Mouse (Mus musculus) inflammation-experienced regulatory T-cells, adult 6 months (primary cell): ENCODE data around the gene Rftn1. TPM values are rescaled to one million over a fixed set of nuclear protein-coding genes. Genes with fewer than 3 reads are reported as not detected.

Experiments used
- ATAC-seq: one replicate; pipeline ENCODE4 v1.8.0; 2017
- polyA plus RNA-seq, 3 experiments: library from polyadenylated mRNA; unstranded; fragments of 100-300 nt; shearing (Covaris generic); gene quantifications; one replicate each; pipeline ENCODE4 v1.2.1; 2017

Rftn1 gene
- polyA plus RNA-seq, 3 experiments from 2014 or later: 22.7 to 31.1 (median 30.9) TPM

DNA sequence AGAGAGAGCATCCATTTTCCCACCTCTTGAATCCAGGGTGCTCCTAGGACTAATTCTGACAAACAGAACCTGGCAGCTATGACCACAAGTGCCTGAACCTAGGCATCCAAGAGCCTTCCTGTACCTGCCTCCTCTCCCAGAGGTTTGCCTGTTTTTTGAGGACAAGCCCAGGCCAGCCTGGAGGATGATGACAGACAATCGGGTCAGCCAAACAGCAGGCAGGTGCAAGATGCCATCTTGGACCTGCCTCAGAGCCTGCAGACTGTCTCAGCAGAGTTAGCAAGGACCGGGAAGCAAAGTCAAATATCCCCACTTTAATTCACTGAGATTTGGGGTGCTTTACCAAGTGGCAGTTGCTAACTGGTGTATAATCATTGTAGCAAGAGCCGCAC, 170.7 kb downstream of the Rftn1 start:
- no peak for ATAC-seq

DNA sequence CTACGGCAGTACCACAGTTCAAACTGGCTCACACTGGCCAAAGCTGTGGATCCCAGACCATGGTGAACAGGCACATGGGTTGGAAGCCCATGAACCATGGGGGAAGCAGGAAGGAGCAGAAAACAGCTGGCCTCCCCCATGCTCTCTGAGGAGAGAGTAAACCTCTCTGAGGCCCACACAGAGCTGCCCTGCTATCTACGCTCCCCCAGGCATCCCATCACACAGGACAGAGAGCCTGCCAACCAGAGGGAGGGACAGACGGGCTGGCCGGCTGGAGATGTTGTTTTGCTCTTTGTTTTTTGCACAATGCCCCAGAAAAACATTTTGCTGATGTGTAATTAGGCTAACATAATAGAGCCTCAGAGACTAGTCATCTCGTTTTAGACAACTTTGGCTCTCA, 171.4 kb downstream of the Rftn1 start:
- no peak for ATAC-seq

DNA sequence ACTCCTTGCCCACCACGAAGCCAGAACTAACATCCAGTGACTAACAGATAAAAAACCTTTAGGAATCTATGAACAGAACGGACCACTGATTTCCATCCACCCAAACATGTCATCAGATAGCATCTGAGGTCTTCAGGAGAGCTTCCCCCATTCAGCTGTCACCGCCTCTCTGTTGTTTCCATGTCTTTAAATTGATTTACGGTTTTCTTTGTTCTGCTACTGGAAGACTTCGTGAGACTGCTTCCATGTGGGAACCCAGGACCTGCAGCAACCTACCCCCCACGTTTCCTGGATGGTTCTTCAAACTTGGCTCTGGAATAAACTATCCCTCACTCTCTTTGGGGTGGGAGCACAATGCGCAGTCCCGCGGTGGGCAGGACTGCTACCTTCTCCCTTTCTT, 175.8 kb downstream of the Rftn1 start:
- no peak for ATAC-seq

DNA sequence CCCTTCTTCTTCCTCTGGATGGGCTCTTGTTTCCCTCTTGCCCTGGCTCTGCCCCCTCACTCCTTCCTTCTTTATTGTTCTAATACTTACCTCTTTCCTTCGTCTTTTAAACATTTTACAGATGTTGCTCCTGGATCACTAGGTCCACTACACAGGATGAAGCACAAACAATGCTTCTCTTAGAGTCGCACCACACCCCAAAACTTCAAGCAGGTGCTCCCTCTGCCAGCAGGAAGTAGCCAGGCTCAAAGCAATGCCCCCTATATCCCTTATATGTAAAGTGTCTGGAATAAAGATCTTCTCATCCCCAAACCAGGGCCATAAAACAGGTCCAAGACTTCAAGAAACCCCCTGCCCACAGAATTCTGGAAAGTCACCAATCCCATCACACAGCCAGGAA, 176.6 kb downstream of the Rftn1 start:
- ATAC-seq: no peak

DNA sequence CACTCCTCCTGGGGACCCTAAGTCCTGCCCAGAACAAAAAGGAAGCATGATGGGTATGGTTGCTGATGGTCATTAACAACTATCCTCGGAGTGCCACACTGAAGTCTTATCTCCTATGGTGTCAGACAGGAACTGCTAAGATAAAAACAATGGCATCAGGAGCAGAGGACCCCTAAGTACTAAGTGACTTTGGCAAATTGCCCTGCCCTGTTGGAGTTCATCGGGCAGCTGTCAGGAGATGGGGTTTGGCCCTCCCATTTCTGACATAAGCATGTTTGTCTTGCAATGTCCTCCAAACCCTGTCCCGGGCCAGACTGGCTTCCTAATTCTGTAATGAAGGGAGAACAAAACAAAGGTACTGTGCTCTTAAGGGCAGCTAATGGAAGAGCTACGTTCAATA, 180.4 kb downstream of the Rftn1 start:
- ATAC-seq: no peak

DNA sequence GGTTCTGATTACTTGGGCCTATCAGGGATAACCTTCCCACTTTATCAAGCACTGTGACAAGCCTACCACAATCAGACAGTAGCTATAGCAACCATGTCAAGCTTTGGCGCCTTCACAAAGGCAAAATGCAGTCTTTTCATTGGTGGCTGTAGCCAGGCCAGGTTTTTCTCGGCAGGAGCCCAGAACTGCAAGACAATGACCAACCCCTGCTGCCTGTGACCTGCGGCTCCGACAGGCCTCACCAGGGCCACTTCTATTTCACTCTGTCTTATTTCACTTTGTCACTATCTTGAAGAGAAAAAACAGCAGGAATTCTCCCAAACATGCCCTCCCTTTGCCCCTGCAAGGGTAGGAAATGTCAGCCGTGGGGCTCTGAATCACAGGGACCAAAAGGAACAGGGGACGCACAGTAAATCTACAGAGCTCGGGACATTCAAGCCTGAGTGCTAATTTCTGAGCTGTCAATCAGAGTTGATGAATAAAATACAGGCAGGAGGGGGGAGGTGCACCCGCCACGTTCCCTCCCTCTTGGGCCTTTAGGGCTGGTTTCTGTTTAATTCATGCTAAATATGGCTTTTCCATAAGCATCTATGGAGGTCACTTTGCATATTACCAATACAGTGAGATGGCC, 183.6 kb downstream of the Rftn1 start:
- no peak for ATAC-seq

DNA sequence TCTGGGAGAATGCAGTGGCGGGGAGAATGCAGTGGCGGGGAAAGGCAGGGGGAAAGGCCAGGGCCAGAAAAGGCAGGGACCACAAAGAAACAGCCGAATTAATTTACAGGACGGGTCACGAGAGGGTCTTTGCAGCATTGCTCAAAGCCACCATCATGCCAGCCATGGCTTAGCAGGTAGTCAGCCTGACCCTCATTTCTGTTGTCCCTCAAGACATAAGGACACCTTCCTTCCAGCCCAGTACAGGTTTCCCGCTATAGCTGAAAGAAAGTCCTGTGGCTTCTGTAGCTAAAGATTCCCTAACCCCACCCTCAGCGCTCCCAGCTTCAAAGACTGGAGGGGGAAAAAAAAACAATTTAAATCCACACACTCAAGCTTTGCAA, 184.1 kb downstream of the Rftn1 start:
- no peak for ATAC-seq

DNA sequence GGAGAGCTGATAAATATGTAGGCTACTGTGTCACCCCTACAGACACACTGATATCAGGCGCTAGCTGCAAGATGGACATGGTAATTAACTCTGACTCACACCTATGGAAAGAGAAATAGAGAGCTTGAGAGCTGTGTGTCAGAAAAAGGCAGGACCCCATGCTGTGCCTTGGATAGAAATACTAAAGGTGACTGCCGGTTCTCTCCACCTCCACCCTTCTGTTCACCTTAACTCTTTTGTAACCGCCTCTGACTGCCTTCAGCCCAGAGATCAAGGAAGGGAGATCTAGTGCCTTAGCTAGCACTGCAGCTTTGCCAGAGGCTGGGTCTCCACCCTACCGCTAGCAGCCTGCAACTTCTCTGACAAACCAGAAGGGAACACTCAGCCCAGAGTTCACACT, 187.3 kb downstream of the Rftn1 start:
- no peak for ATAC-seq

DNA sequence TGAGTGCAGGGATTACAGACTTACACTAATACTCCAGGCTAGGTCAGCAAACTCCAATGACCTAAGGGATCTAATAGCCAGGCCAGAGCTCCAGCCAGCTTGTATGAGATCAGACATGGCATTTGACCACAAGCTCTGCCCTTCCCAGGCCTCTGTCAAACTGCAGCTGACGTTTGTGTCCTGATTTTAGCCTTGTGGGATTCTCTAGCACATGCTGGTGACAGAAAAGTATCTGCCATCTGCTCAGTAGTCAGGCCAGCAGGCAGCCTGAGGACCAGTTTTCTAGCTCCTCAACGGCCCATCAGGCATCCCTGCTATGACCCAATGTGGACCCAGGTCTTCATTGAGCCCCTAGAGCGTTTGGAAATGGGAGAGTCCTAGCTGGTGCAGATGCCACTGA, 188.3 kb downstream of the Rftn1 start:
- no peak for ATAC-seq

DNA sequence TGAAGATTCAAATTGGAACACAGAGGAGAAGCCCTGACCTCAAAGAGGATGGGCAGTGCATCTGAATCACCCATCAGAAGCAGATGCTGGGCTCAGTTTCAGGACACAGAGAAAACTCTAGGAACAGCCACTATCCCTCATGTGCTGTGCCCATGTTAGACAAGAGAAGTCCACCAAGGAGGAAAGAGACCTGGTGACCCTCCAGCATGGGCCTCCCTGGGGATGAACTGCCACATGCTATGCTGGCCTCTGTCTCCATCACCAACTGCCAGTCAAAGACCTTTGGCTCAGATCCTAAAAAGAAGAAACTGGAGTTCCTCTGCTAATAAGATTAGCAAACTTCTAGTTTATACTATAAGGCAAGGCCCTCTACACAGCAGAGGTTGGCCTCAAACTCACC, 188.7 kb downstream of the Rftn1 start:
- ATAC-seq: no peak

DNA sequence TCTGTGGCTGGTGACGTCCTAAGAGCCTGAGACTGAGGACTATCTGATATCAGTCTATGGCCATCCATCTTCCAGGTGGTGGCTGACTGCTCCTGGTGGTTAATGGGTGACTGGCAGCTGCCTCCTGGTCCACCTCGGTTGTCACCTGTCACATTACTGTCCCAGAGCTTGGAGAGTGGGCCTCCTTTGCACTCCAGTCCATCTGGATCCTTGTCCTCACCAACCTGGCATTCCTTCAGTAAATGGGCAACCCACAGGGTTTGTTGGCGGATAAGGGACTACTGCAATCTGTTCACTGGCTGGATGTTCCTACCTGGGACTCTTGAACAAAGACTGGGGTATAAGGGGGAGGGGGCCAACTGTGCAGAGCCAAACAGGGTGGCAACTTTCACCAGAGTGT, 189.9 kb downstream of the Rftn1 start:
- no peak for ATAC-seq

DNA sequence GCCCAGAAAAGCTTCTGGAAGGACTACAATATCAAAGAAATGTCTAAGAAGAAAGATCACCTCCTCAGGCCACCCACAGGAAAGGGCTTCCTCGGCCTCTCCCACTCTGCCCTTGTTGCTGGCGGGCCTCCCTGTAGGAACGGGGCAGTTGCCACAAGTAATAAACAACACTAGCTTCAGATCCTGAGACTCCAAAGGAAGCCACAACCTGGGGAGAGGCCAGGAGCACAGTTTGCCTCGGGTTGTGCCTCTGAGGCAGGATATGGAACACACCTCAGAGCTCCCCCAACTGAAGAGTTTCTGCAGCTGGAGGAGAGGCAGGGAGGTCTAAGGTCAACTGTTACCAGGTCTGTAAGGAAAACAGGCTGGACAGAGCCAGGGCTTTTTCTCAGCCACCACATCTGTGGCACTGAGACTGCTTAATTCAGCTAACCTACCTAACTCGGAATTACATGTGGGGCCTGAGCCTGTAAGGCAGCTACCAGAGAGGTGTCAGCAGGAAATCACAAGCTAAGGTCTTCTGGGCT, 193.8 kb downstream of the Rftn1 start:
- ATAC-seq: no peak

DNA sequence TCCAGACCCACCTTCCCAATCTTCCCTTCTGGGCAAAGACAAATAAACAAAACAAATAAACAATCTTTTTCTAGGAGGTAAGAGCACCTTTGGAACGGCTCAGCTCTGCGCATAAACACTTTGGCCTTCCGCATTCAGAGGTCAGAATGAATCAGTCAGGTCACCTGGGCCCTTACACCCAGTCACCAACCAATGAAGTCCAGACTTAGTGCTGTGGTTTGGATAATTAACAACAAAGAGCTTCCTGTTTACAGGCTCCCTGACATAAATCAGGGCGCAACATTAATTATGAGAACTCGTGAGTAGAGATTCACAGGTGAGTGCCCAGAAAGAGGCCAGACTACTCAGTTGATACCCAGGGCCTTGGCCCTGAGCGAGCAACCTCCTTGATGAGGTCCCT, 194.4 kb downstream of the Rftn1 start:
- no peak for ATAC-seq

DNA sequence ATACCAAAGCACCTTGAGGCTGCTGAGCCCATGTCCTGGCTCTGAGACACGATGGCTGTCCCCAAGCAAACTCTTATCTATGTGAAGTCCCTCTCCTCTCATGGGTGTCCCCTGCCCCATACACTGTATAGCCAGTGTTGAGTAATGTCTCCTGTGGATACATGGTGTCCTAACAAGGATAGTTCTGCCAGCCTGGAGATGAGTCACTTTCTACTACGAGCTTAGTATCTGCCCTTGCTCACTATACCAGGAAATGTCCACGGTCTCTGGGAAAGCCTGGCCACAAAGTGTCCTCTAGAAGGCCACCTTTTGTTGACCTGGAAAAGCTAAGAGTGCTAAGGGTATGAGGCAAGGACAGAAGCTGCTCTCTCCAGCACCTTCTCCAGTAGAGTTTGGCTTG, 195.2 kb downstream of the Rftn1 start:
- no peak for ATAC-seq

DNA sequence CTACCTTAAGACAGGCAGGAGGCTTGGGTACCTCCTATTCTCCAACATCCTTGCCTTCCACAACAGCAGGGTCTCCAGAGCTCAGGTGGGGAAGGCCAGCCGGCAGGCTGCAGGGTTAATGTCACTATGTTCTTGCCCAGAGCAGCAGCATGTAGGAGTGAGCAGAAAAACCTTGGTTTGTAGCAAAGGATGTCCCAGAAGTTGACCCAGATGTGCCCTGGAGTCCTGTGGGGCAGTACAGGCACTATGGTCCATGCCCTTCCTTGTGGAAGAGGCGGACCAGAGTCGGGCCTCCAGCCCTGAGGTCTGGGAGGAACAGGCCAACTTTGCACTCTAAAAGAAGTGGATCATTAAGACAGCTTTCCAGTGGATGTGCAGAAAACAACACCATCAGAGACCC, 196.8 kb downstream of the Rftn1 start:
- ATAC-seq: no peak

DNA sequence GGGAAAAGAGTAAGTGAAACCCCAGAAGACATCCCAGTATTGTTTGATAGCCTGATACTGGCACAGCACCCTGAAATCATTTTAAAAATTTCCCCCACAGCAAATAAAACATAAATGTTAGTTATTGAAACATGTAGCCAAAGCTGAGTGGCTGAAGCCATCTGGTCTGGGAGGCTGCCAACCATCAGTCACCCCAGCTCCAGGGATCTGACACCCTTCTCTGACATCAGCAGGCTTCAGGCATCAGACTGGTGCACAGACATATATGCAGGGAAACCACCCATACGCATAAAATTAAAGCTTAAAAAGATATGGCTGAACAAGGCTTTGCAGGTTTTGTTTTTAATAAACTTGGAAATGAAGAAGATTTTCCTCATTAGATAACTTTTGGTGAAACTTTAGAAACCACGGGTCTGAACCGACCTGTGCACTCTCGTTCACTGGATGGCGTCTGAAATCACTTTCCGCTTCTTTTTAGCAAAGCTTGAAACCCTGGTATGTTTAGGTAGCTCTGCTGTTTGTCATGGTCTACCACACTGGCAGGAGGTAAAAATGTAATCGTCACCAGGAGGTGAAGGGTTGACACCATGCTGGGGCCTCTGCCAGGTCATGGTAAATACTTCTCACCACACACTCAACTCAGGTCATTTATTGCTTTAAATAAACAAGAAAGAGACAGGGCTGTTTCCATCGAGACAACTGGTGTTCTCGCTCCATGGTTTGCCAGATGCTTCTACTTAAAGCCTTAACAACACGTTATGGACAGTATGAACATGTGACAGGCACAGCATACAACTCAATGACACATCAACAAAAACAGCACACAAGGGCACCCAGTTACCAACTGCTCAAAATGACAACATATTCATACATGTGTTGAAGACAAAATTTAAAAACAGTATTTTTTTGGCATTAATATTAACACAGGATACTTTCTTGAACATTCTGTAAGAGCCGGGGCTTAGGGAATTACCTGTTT, 197.6 kb downstream of the Rftn1 start:
- peak; percentile 83 for ATAC-seq

DNA sequence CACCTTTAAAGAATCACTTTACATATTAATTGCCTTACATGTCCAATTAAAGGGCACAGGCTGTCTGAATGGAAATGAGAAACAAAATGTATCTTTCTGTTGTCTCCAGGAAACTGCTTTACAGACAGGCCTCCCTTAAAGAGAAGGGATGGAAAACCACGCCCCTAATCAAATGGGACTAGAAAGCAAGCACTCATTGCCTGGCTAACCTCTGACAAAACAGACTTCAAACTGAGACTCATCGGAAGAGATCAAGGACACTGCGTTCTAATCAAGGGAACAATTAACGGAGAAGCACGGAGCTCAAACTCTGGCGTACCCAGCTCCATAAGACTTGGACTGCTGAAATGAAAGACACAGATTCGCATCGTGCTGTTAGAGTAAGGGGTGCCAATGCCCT, 200.9 kb downstream of the Rftn1 start:
- no peak for ATAC-seq

DNA sequence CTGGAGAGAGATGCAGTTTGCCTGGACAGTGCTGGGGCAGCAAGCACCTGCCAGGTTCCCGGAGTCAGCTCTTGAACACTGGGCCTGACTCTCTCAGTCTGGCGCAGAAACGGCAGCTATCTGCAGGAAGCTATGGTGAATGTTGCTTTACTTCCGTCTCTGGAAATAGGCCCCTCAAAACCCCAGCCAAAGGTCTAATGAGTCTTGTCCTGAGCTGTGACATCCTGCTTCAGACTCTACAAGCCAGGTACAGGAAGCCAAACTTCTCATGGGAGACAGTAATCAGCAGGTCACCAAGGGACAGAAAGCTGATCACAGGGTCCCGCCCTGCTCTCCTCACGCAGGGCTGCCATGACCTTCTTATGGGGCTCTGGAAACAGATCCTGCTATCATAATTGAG, 203.4 kb downstream of the Rftn1 start:
- ATAC-seq: no peak

DNA sequence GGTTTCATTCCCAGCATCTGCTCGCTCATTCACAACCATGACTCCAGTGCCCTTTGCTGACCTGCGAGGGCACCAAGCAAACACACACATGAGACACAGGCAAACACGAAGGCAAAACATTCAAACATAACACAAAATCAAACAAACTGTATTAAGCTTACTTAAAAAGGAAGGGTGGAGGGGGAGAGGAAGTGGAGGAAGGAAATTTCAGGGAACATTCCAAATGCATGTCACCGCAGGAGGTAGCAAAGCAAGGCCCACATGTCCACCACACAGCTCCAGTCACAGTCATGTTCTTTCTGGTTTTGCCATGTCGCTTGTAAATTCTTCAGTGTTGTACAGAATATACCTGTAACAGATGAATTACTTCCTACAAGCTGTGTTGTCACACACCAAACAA, 207.0 kb downstream of the Rftn1 start:
- ATAC-seq: no peak

DNA sequence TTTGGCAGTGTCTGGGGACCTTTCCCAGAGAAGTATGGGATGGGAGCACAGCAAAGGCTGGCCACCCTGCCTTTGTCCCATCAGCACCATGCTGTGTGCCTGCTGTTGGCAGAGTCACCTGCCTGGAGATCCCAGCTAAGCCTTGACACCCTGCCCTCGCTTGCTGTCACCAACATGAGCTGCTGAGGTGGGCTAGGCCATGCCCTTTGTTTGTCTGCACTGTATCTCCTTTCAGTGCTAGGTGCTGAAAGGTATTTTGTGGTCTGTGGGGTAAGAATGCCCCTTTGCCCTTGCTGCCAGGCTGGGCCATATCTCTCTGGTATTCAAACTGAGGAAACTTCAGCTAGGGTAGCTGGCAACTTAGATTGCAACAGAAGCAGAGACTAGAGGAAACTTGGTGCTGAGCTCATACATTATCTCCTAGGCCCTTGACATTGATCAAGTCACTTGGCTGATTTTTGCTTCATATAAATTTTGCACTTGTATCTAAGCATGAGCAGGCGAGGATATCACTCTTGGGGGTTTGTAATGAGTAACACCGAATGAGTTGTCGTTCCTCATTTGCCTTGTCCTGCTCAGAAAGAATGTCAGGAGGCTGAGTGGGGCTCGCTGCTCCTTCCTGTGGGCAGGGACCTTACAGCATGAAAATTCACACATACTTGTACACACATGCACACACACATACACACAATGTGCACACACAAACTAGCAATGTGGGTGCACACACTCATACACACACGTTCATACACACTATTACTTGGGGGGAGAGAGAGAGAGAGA, 207.7 kb downstream of the Rftn1 start:
- no peak for ATAC-seq

DNA sequence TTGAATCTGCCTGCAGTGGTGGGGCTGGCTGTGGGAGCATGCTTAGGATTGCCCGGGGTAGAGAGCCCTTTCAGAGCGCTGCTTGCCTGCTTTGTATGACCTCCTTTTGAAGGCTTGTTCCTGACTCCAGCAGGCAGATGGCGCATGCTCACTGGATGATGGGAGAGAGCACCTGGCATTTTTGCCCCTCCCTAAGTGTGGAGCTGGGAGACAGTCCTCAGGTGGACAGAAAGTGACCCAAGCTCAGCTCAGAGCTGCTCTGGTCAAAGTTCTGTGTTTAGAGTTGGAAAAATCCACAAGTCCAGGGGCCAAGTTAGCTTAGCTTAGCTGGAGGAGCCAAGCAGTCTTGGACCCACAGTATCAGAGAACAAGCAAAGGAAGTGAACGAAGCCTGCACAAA, 208.9 kb downstream of the Rftn1 start:
- no peak for ATAC-seq

DNA sequence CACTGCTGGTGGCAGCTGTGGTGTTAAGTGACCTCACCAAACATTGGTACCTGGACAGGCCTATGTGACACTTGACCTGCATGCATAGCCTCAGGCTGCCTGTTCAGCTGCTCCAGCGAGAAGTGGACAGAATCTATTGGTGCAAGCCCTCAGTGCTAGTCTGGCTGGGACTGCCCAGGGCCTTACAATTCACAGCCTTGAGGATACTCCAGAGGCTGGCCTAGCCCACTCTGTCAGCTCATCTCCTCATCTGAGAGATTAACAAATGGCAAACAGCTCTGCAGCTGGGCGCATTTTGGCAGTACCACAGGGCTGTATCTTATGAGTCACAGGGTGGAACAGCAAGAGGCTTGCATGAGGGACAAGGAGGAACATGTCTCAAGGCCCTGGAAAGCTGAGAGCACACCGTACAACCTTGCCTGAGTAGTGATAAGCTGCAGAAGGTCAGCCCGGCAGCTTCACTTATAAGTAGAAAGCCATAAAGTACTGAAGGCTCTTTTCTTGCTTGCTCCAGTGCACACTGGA, 210.7 kb downstream of the Rftn1 start:
- no peak for ATAC-seq

DNA sequence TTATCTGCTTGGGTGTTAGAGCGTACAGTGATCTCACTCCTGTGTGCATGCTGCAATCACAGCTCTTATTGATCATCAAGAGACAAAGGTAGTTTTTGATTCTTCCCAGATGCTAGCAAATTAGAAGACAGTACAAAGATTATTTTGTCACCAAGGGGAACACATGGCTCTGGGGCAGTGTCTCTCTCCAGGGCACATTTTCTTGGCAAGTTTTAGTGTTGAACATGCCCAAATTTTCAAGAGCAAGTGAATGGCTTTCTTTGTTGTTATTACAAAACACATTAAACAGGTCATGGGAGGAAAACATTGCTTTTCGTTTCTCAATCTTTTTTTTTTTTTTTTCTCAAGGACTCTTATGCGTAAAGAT, 213.1 kb downstream of the Rftn1 start:
- ATAC-seq: no peak
